Mouse (Mus musculus) embryonic facial prominence, embryonic 12.5 days (tissue): Measurements from ENCODE around the gene Cerk. TPM values are rescaled to one million over a fixed set of nuclear protein-coding genes. Genes with fewer than 3 reads are reported as not detected.
"Not testable (repeated sequence)": the region's sequence is repeated elsewhere in the genome, so short reads cannot be mapped to it uniquely, and the experiment has no call there.

Source experiments
- ATAC-seq: fragments of 200-750 bp; cut with Nextera tagmentation; 2 replicates; pipeline ENCODE4 v1.8.0; 2017; ENCODE audit not compliant: insufficient number of reproducible peaks, insufficient read depth, low FRiP score, low TSS enrichment
- H3K27ac ChIP-seq: fragments of 300-500 bp; sonication (generic); 2 replicates; pipeline ENCODE4 v1.5.1; 2016; ENCODE audit warnings: mild to moderate bottlenecking
- H3K27me3 ChIP-seq: fragments of 300-500 bp; sonication (generic); 2 replicates; pipeline ENCODE4 v1.6.1; 2016; ENCODE audit warnings: mild to moderate bottlenecking, moderate library complexity
- H3K36me3 ChIP-seq: fragments of 300-500 bp; sonication (generic); 2 replicates; pipeline ENCODE4 v1.6.1; 2016; ENCODE audit warnings: mild to moderate bottlenecking
- H3K4me1 ChIP-seq: fragments of 300-500 bp; sonication (generic); 2 replicates; pipeline ENCODE4 v1.6.1; 2016
- H3K4me2 ChIP-seq: fragments of 300-500 bp; sonication (generic); replicated peaks from 2 replicates; pipeline ENCODE4 v1.6.1; 2016; ENCODE audit warnings: mild to moderate bottlenecking, moderate library complexity
- H3K4me3 ChIP-seq: fragments of 300-500 bp; sonication (generic); 2 replicates; pipeline ENCODE4 v1.5.1; 2016; ENCODE audit warnings: mild to moderate bottlenecking
- H3K9ac ChIP-seq: fragments of 300-500 bp; sonication (generic); 2 replicates; pipeline ENCODE4 v1.6.1; 2016; ENCODE audit warnings: mild to moderate bottlenecking, moderate library complexity
- H3K9me3 ChIP-seq: fragments of 300-500 bp; sonication (generic); 2 replicates; pipeline ENCODE4 v1.6.1; 2016; ENCODE audit warnings: mild to moderate bottlenecking, moderate library complexity
- WGBS: fragments of 180-500 bp; shearing (Covaris S2); methylation state at CpG from one replicate; pipeline ENCODE4 v1.1.7; 2016; 5-methylcytosine and 5-hydroxymethylcytosine counted together
- polyA plus RNA-seq: library from polyadenylated mRNA; unstranded; fragments of >200 nt; fragmentation: Nextera tagmentation; extraction: Ambion mirVana; gene quantifications from 2 replicates; pipeline ENCODE4 v1.2.1, GENCODE M21; 2016

Gene Cerk
- polyA plus RNA-seq, 1 experiment from 2014 or later: 20.5 TPM

- no peaks in the 10 kb centered on the region for H3K27me3 ChIP-seq
- H3K4me3 ChIP-seq: no peak overlapping the region
- H3K4me2 ChIP-seq: peak overlapping the region; percentile 28; the same call in 1 of the 2 replicates
- peaks cover 5% of the 10 kb centered on the region; the same call in 1 of the 2 replicates for H3K4me1 ChIP-seq
- H3K36me3 ChIP-seq: no peaks in the 10 kb centered on the region
- H3K9ac ChIP-seq: no peak overlapping the region
- 40% methylated on average over 7 of the region's 7 CpGs for WGBS
- H3K9me3 ChIP-seq: no peaks in the 10 kb centered on the region
- ATAC-seq: no peak
- H3K27ac ChIP-seq: no peak overlapping the region
Measured at GRCm38 (mm10) chr15:86203942-86204561, 18.1 kb upstream of the Cerk start.

- Histone ChIP-seq H3K9ac (no peak overlapping the region), H3K4me3 (no peak overlapping the region), H3K4me2 (no peak overlapping the region), H3K4me1 (peaks cover 5% of the 10 kb centered on the region; the same call in 1 of the 2 replicates), H3K27ac (no peak overlapping the region), H3K36me3 (no peaks in the 10 kb centered on the region), H3K9me3 (no peaks in the 10 kb centered on the region), H3K27me3 (no peaks in the 10 kb centered on the region)
- ATAC-seq: no peak
- WGBS: 81% methylated on average over 7 of the region's 7 CpGs
Measured at GRCm38 (mm10) chr15:86203292-86203793, 17.4 kb upstream of the Cerk start.

- Histone ChIP-seq H3K9me3 (no peaks in the 10 kb centered on the region), H3K4me2 (no peak overlapping the region), H3K27me3 (no peaks in the 10 kb centered on the region), H3K36me3 (no peaks in the 10 kb centered on the region), H3K4me3 (no peak overlapping the region), H3K4me1 (peaks cover 5% of the 10 kb centered on the region; the same call in 1 of the 2 replicates), H3K27ac (no peak overlapping the region), H3K9ac (no peak overlapping the region)
- ATAC-seq: no peak
- WGBS: 45% methylated on average over 6 of the region's 6 CpGs
Measured at GRCm38 (mm10) chr15:86202640-86203039, 16.7 kb upstream of the Cerk start.

GRCm38 (mm10) chr15:86201696-86202330, 15.9 kb upstream of the Cerk start:
- ATAC-seq: no peak

GRCm38 (mm10) chr15:86201095-86201494, 15.2 kb upstream of the Cerk start:
- H3K4me3 ChIP-seq: no peak overlapping the region
- H3K9me3 ChIP-seq: no peaks in the 10 kb centered on the region
- H3K4me1 ChIP-seq: peaks cover 5% of the 10 kb centered on the region; the same call in 1 of the 2 replicates
- 47% methylated on average over 4 of the region's 4 CpGs for WGBS
- ATAC-seq: no peak
- H3K4me2 ChIP-seq: no peak overlapping the region
- no peak overlapping the region for H3K9ac ChIP-seq
- no peaks in the 10 kb centered on the region for H3K27me3 ChIP-seq
- H3K27ac ChIP-seq: no peak overlapping the region
- H3K36me3 ChIP-seq: no peaks in the 10 kb centered on the region

More at GRCm38 (mm10) chr15:86201696-86202330, 15.9 kb upstream of the Cerk start:
- Histone ChIP-seq H3K9ac (no peak overlapping the region), H3K27me3 (no peaks in the 10 kb centered on the region), H3K4me1 (peaks cover 5% of the 10 kb centered on the region; the same call in 1 of the 2 replicates), H3K4me2 (no peak overlapping the region), H3K27ac (no peak overlapping the region), H3K4me3 (no peak overlapping the region), H3K9me3 (no peaks in the 10 kb centered on the region), H3K36me3 (no peaks in the 10 kb centered on the region)
- 77% methylated on average over 9 of the region's 9 CpGs for WGBS

- H3K4me1 ChIP-seq: peaks cover 5% of the 10 kb centered on the region; the same call in 1 of the 2 replicates
- no peak overlapping the region for H3K9ac ChIP-seq
- no peak overlapping the region for H3K27ac ChIP-seq
- no peaks in the 10 kb centered on the region for H3K27me3 ChIP-seq
- no peak overlapping the region for H3K4me2 ChIP-seq
- H3K4me3 ChIP-seq: no peak overlapping the region
- no peaks in the 10 kb centered on the region for H3K36me3 ChIP-seq
- no peaks in the 10 kb centered on the region for H3K9me3 ChIP-seq
- ATAC-seq: no peak
- 54% methylated on average over 4 of the region's 4 CpGs for WGBS
Measured at GRCm38 (mm10) chr15:86200169-86200568, 14.2 kb upstream of the Cerk start.

GRCm38 (mm10) chr15:86199482-86199881, 13.5 kb upstream of the Cerk start:
- no peak overlapping the region for H3K9ac ChIP-seq
- peaks cover 5% of the 10 kb centered on the region; the same call in 1 of the 2 replicates for H3K4me1 ChIP-seq
- 74% methylated on average over 4 of the region's 4 CpGs for WGBS
- no peaks in the 10 kb centered on the region for H3K27me3 ChIP-seq
- no peaks in the 10 kb centered on the region for H3K9me3 ChIP-seq
- no peak overlapping the region for H3K4me3 ChIP-seq
- H3K4me2 ChIP-seq: no peak overlapping the region
- no peak overlapping the region for H3K27ac ChIP-seq
- ATAC-seq: no peak
- H3K36me3 ChIP-seq: no peaks in the 10 kb centered on the region

- Histone ChIP-seq H3K27ac (no peak overlapping the region), H3K4me1 (peaks cover 2% of the 10 kb centered on the region; the same call in 1 of the 2 replicates), H3K4me3 (no peak overlapping the region), H3K9ac (no peak overlapping the region), H3K4me2 (no peak overlapping the region), H3K27me3 (no peaks in the 10 kb centered on the region), H3K36me3 (no peaks in the 10 kb centered on the region), H3K9me3 (no peaks in the 10 kb centered on the region)
- 85% methylated on average over 5 of the region's 5 CpGs for WGBS
- ATAC-seq: no peak
Measured at GRCm38 (mm10) chr15:86199052-86199451, 13.1 kb upstream of the Cerk start.

GRCm38 (mm10) chr15:86194676-86195453, 8.9 kb upstream of the Cerk start:
- H3K9ac ChIP-seq, H3K36me3 ChIP-seq, H3K27ac ChIP-seq, H3K4me1 ChIP-seq, H3K4me3 ChIP-seq, H3K4me2 ChIP-seq, H3K27me3 ChIP-seq, H3K9me3 ChIP-seq: not testable (repeated sequence)
- ATAC-seq: peak; percentile 96
- 78% methylated on average over 55 of the region's 55 CpGs for WGBS

GRCm38 (mm10) chr15:86191933-86192332, 6.0 kb upstream of the Cerk start:
- no peaks in the 10 kb centered on the region for H3K36me3 ChIP-seq
- H3K4me3 ChIP-seq: no peak overlapping the region
- no peak overlapping the region for H3K4me2 ChIP-seq
- peaks cover 8% of the 10 kb centered on the region for H3K4me1 ChIP-seq
- no peaks in the 10 kb centered on the region for H3K27me3 ChIP-seq
- no peak overlapping the region for H3K27ac ChIP-seq
- WGBS: 80% methylated on average over 3 of the region's 3 CpGs
- no peak overlapping the region for H3K9ac ChIP-seq
- no peak for ATAC-seq
- H3K9me3 ChIP-seq: no peaks in the 10 kb centered on the region

GRCm38 (mm10) chr15:86191505-86191904, 5.6 kb upstream of the Cerk start:
- Histone ChIP-seq H3K27me3 (no peaks in the 10 kb centered on the region), H3K27ac (no peak overlapping the region), H3K9me3 (no peaks in the 10 kb centered on the region), H3K9ac (no peak overlapping the region), H3K4me3 (no peak overlapping the region), H3K4me2 (no peak overlapping the region), H3K36me3 (no peaks in the 10 kb centered on the region), H3K4me1 (peaks cover 8% of the 10 kb centered on the region)
- ATAC-seq: no peak
- 38% methylated on average over 1 of the region's 1 CpGs for WGBS
